Mouse (Mus musculus) C2C12 (cell line): ENCODE data around the gene Rufy4. TPM values are rescaled to one million over a fixed set of nuclear protein-coding genes. Genes with fewer than 3 reads are reported as not detected.

Experiments
- H3K27me3 ChIP-seq: one replicate; pipeline ENCODE4 v1.6.1; 2011; ENCODE audit not compliant: control insufficient read depth, insufficient read depth, insufficient read length
- H3K36me3 ChIP-seq: one replicate; pipeline ENCODE4 v1.6.1; 2011; ENCODE audit not compliant: control insufficient read depth, insufficient read depth
- H3K4me3 ChIP-seq: one replicate; pipeline ENCODE4 v1.5.1; 2011; ENCODE audit warnings: mild to moderate bottlenecking, control low read depth; ENCODE audit not compliant: poor library complexity, insufficient read depth, severe bottlenecking
- H3K79me2 ChIP-seq: one replicate; pipeline ENCODE4 v1.6.1; 2011; ENCODE audit not compliant: control insufficient read depth, insufficient read depth
- H3K79me3 ChIP-seq: one replicate; pipeline ENCODE4 v1.6.1; 2011; ENCODE audit warnings: low read depth, control low read depth
- H3ac ChIP-seq: one replicate; pipeline ENCODE3; 2011; ENCODE audit warnings: low read depth; ENCODE audit not compliant: control insufficient read depth, insufficient read length
- CEBPB ChIP-seq: IDR thresholded peaks from one replicate; pipeline ENCODE4 v1.6.1; 2011; ENCODE audit warnings: low read depth, mild to moderate bottlenecking, control low read depth, moderate library complexity
- CTCF ChIP-seq: IDR thresholded peaks from one replicate; pipeline ENCODE4 v1.5.1; 2011; ENCODE audit not compliant: control insufficient read depth, insufficient read depth, insufficient read length
- FOSL1 ChIP-seq: IDR thresholded peaks from one replicate; pipeline ENCODE4 v1.8.0; 2011; ENCODE audit warnings: mild to moderate bottlenecking, low read length; ENCODE audit not compliant: poor library complexity, insufficient read depth, severe bottlenecking
- MAX ChIP-seq: IDR thresholded peaks from one replicate; pipeline ENCODE4 v1.6.1; 2011; ENCODE audit warnings: mild to moderate bottlenecking, control low read depth
- MYOD1 ChIP-seq: IDR thresholded peaks from one replicate; pipeline ENCODE4 v1.6.1; 2011; ENCODE audit warnings: low read depth; ENCODE audit not compliant: control insufficient read depth, insufficient read length
- MYOG ChIP-seq: IDR thresholded peaks from one replicate; pipeline ENCODE4 v1.6.1; 2011; ENCODE audit not compliant: control insufficient read depth, insufficient read length; ENCODE audit errors: extremely low read depth
- USF1 ChIP-seq: IDR thresholded peaks from one replicate; pipeline ENCODE4 v1.6.1; 2011; ENCODE audit warnings: low read depth, mild to moderate bottlenecking, control low read depth, moderate library complexity
- long read RNA-seq, 2 experiments: library from polyadenylated mRNA; unstranded; transcript quantifications; one replicate each; pipeline ENCODE4 v2.0.0; 2019 to 2020
- polyA plus RNA-seq: library from polyadenylated mRNA; unstranded; fragments of >200 nt; fragmentation: generic; extraction: Trizol; gene quantifications from one replicate; pipeline ENCODE4 v1.2.1, GENCODE M21; 2012; ENCODE audit warnings: missing spikeins

The Rufy4 gene
- polyA plus RNA-seq, result 0.05 TPM
- long read RNA-seq, experiment 1, result 0 reads
- long read RNA-seq, experiment 2, result 0 reads

GRCm38 (mm10) chr1:74124991-74125552, at the start of gene Rufy4:
TSS of gene Rufy4 (plus strand) at chr1:74125541.
- TF ChIP-seq MYOG, result no peak
- peak; percentile 54 for TF ChIP-seq MYOD1
- Histone ChIP-seq H3K36me3 (no peaks in the 10 kb centered on the region), H3K79me2 (no peaks in the 10 kb centered on the region), H3ac (peak within 1 kb of the TSS; percentile 14), H3K27me3 (peaks cover 3% of the 10 kb centered on the region), H3K4me3 (no peak within 1 kb of the TSS), H3K79me3 (no peaks in the 10 kb centered on the region)

GRCm38 (mm10) chr1:74076230-74076629, 49.1 kb upstream of the Rufy4 start:
- H3K79me2 ChIP-seq, result no peaks in the 10 kb centered on the region
- TF ChIP-seq FOSL1 (no peak), CTCF (no peak), USF1 (no peak), MAX (no peak), MYOG (no peak), MYOD1 (no peak), CEBPB (no peak)
- no peaks in the 10 kb centered on the region for H3K36me3 ChIP-seq
- no peaks in the 10 kb centered on the region for H3K79me3 ChIP-seq
- H3K27me3 ChIP-seq, result no peaks in the 10 kb centered on the region
- no peak overlapping the region for H3K4me3 ChIP-seq
- H3ac ChIP-seq, result no peak overlapping the region

GRCm38 (mm10) chr1:74077353-74077752, 48.0 kb upstream of the Rufy4 start:
- H3K36me3 ChIP-seq, result no peaks in the 10 kb centered on the region
- H3K79me2 ChIP-seq, result no peaks in the 10 kb centered on the region
- no peak overlapping the region for H3ac ChIP-seq
- H3K27me3 ChIP-seq, result no peaks in the 10 kb centered on the region
- no peak overlapping the region for H3K4me3 ChIP-seq
- TF ChIP-seq CTCF (peak; percentile 26), MYOG (no peak), MAX (no peak), CEBPB (no peak), MYOD1 (no peak), FOSL1 (no peak)
- H3K79me3 ChIP-seq, result no peaks in the 10 kb centered on the region

GRCm38 (mm10) chr1:74081573-74081989, 43.8 kb upstream of the Rufy4 start:
- TF ChIP-seq USF1 (no peak), MYOD1 (no peak), MAX (no peak), FOSL1 (no peak), MYOG (no peak), CTCF (no peak), CEBPB (no peak)
- no peaks in the 10 kb centered on the region for H3K27me3 ChIP-seq
- H3K36me3 ChIP-seq, result no peaks in the 10 kb centered on the region
- H3K4me3 ChIP-seq, result no peak overlapping the region
- H3K79me2 ChIP-seq, result no peaks in the 10 kb centered on the region
- H3ac ChIP-seq, result no peak overlapping the region
- no peaks in the 10 kb centered on the region for H3K79me3 ChIP-seq

- H3K27me3 ChIP-seq, result no peaks in the 10 kb centered on the region
- no peak overlapping the region for H3K4me3 ChIP-seq
- TF ChIP-seq CTCF (peak; percentile 84), MAX (no peak)
- H3K79me2 ChIP-seq, result no peaks in the 10 kb centered on the region
- H3K79me3 ChIP-seq, result no peaks in the 10 kb centered on the region
- H3K36me3 ChIP-seq, result no peaks in the 10 kb centered on the region
- H3ac ChIP-seq, result no peak overlapping the region
These were observed 42.4 kb upstream of the Rufy4 start for GRCm38 (mm10) chr1:74082841-74083463.

- TF ChIP-seq USF1 (no peak), CTCF (no peak), CEBPB (no peak), MAX (no peak), FOSL1 (no peak), MYOG (no peak), MYOD1 (no peak)
These were observed 41.2 kb upstream of the Rufy4 start for GRCm38 (mm10) chr1:74084065-74084705.

More at GRCm38 (mm10) chr1:74084065-74084705, 41.2 kb upstream of the Rufy4 start:
- Histone ChIP-seq H3K27me3 (no peaks in the 10 kb centered on the region), H3K79me3 (no peaks in the 10 kb centered on the region), H3K36me3 (no peaks in the 10 kb centered on the region), H3ac (no peak overlapping the region), H3K79me2 (no peaks in the 10 kb centered on the region), H3K4me3 (no peak overlapping the region)
